Comparison of ENCODE assay signal across 13 mouse cellular contexts in the genomic region with DNA sequence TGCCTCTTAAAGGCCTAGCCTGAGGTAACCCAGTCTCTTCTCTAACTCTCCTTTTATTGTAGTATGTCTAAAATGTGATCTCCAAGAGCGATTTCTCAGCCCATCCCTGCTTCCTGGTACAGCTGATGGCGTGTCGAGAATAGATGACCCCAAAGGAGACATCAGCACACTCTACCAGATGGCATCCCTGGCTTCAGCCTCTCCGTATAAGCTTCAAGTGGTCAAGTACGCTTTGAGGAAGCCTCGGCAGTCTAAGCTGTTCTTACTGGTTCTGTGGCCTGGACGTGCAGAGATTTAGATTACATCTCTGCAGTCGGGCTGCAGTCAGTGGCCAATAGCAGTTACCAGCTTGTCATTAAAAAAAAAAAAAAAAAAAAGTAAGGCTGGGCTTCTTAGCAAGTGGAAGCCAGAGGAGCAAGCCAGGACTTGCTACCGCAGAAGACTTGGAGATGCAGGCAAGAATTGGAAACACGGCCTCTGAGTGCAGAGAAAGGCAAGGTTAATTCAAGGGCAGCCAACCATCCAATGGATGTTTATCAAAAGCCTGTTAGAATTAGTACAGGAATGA. TPM values are rescaled to one million over a fixed set of nuclear protein-coding genes. Genes with fewer than 3 reads are reported as not detected.
A peak's percentile ranks its signal among the peaks of the same experiment; 100 is the strongest.
DNase-seq lines count a peak whose midpoint lies in the region; ATAC-seq and TF ChIP-seq lines count a peak whose summit lies in the region.
"Had no signal": no experiment of that assay in that cellular context is flagged by ENCODE, and none has a peak within 500 bp of the region (broad histone marks: within the 10 kb centered on the region; RNA-seq: fewer than 3 reads in every experiment).

No protein-coding gene starts in this region.

- no peaks in the 10 kb centered on the region for H3K27me3 ChIP-seq in liver, adult 2 months (ENCODE audit: control insufficient read depth, insufficient read depth, low read length)
- H3K27me3 ChIP-seq in liver, embryonic 11.5 days (replicated peaks; ENCODE audit: control insufficient read depth, insufficient read depth, low read length) = no peaks in the 10 kb centered on the region
- H3K27me3 ChIP-seq in small intestine, adult 2 months (ENCODE audit: control insufficient read depth, insufficient read depth, low read length) = no peaks in the 10 kb centered on the region
- no peaks in the 10 kb centered on the region for H3K27me3 ChIP-seq in forebrain, embryonic 15.5 days

- intact Hi-C loops in gastrocnemius, adult 2 months (cut with DNase I) = no loop called here

- H3K4me2 ChIP-seq in liver, embryonic 11.5 days = no peak overlapping the region
- H3K4me2 ChIP-seq in forebrain, embryonic 15.5 days (replicated peaks) = no peak overlapping the region

- no peaks in the 10 kb centered on the region for H3K9me3 ChIP-seq in liver, embryonic 11.5 days (ENCODE audit: control insufficient read depth, low read length)
- no peaks in the 10 kb centered on the region for H3K9me3 ChIP-seq in forebrain, embryonic 15.5 days
- H3K9me3 ChIP-seq: hindbrain, embryonic 10.5 days had no signal

- no peak for ATAC-seq in liver, embryonic 11.5 days (replicated peaks; ENCODE audit: low FRiP score)
- ATAC-seq in forebrain, embryonic 15.5 days (replicated peaks) = no peak
- ATAC-seq: intestine, postnatal 0 days had no signal

- no peak for TF ChIP-seq CTCF in gastrocnemius, adult 2 months (IDR thresholded peaks at IDR 0.05)
- TF ChIP-seq CTCF in liver, adult 2 months (IDR thresholded peaks at IDR 0.05; ENCODE audit: low read depth, low read length) = no peak
- TF ChIP-seq CTCF in small intestine, adult 2 months (IDR thresholded peaks at IDR 0.05; ENCODE audit: extremely low read depth, insufficient read length, insufficient replicate concordance, low read depth, low read length) = no peak

- H3K9ac ChIP-seq in liver, adult 2 months (ENCODE audit: low read depth, low read length) = no peak overlapping the region
- no peak overlapping the region for H3K9ac ChIP-seq in liver, embryonic 11.5 days (ENCODE audit: low read depth, low read length)
- no peak overlapping the region for H3K9ac ChIP-seq in forebrain, embryonic 15.5 days (replicated peaks)

- WGBS in liver, adult 2 months = 90% methylated on average over 10 of the region's 10 CpGs
- 71% methylated on average over 10 of the region's 10 CpGs for WGBS in liver, embryonic 11.5 days
- 81% methylated on average over 10 of the region's 10 CpGs for WGBS in small intestine, adult 2 months
- WGBS in forebrain, embryonic 15.5 days = 86% methylated on average over 10 of the region's 10 CpGs

- no peak for TF ChIP-seq POLR2A in liver, adult 2 months (IDR thresholded peaks at IDR 0.05; ENCODE audit: extremely low read depth, insufficient read depth, low read length)
- TF ChIP-seq POLR2A in small intestine, adult 2 months (IDR thresholded peaks at IDR 0.05; ENCODE audit: low read depth, low read length) = no peak

- DNase-seq in gastrocnemius, adult 2 months = no peak
- DNase-seq in gastrocnemius, adult 8-10 months (ENCODE audit: low spot score in 2 of 2) = no peak
- no peak for DNase-seq in liver, adult 2 months (ENCODE audit: extremely low read depth, low read depth, low spot score)
- no peak for DNase-seq in liver
- DNase-seq in liver, embryonic 11.5 days (ENCODE audit: low spot score) = no peak
- no peak for DNase-seq in cerebellum, adult 9-10 months
- DNase-seq: cerebellum, adult 11-12 months; gastrocnemius, postnatal 10 days had no signal

- no peak overlapping the region for H3K4me3 ChIP-seq in gastrocnemius, adult 2 months
- H3K4me3 ChIP-seq in liver, adult 2 months (ENCODE audit: insufficient read depth, low read depth, low read length) = no peak overlapping the region
- H3K4me3 ChIP-seq in liver, embryonic 11.5 days (ENCODE audit: low read depth, low read length) = no peak overlapping the region
- no peak overlapping the region for H3K4me3 ChIP-seq in small intestine, adult 2 months (ENCODE audit: low read depth, low read length)
- H3K4me3 ChIP-seq in forebrain, embryonic 15.5 days = no peak overlapping the region
- H3K4me3 ChIP-seq: hindbrain, embryonic 10.5 days; left cerebral cortex, adult 2 months had no signal

- peaks cover 2% of the 10 kb centered on the region for H3K4me1 ChIP-seq in liver, adult 2 months (ENCODE audit: control insufficient read depth, insufficient read depth, low read length)
- peaks cover 19% of the 10 kb centered on the region for H3K4me1 ChIP-seq in liver, embryonic 11.5 days (replicated peaks; ENCODE audit: control insufficient read depth, insufficient read depth, low read length)
- no peaks in the 10 kb centered on the region for H3K4me1 ChIP-seq in small intestine, adult 2 months (ENCODE audit: control insufficient read depth, insufficient read depth, insufficient read length, low read length)
- H3K4me1 ChIP-seq in forebrain, embryonic 15.5 days = no peaks in the 10 kb centered on the region

- no peaks in the 10 kb centered on the region for H3K79me2 ChIP-seq in liver, adult 2 months (ENCODE audit: control insufficient read depth, insufficient read depth, low read length)

- H3K27ac ChIP-seq in gastrocnemius, adult 2 months = peak overlapping the region; percentile 48
- H3K27ac ChIP-seq in liver, adult 2 months (replicated peaks; ENCODE audit: insufficient read depth, low read depth, low read length) = peak overlapping the region; percentile 39; the same call in 1 of the 2 replicates
- 0 out of 2 replicates have a peak overlapping the region, but pooled peaks have one; percentile 25 for H3K27ac ChIP-seq in liver, embryonic 11.5 days (ENCODE audit: low read depth, low read length)
- H3K27ac ChIP-seq in small intestine, adult 2 months (ENCODE audit: insufficient read depth, low read depth, low read length) = peak overlapping the region; percentile 28
- H3K27ac ChIP-seq in forebrain, embryonic 15.5 days (replicated peaks) = no peak overlapping the region
- H3K27ac ChIP-seq: hindbrain, embryonic 10.5 days; left cerebral cortex, adult 2 months had no signal

- H3K36me3 ChIP-seq in liver, adult 2 months (ENCODE audit: control insufficient read depth, insufficient read depth, low read length) = no peaks in the 10 kb centered on the region
- H3K36me3 ChIP-seq in liver, embryonic 11.5 days (ENCODE audit: control insufficient read depth, insufficient read depth, low read length) = no peaks in the 10 kb centered on the region
- H3K36me3 ChIP-seq in small intestine, adult 2 months (ENCODE audit: control insufficient read depth, insufficient read depth, low read length) = no peaks in the 10 kb centered on the region
- no peaks in the 10 kb centered on the region for H3K36me3 ChIP-seq in forebrain, embryonic 15.5 days
- H3K36me3 ChIP-seq: hindbrain, embryonic 10.5 days had no signal

RNA-seq across cellular contexts. Expression of a gene that starts 27.7 kb away (rescaled TPM):
- total RNA-seq in gastrocnemius, adult 2 months (2021) = 1 to 10 TPM; 1.3 to 4.1 TPM
- total RNA-seq in gastrocnemius, adult 8-10 months (2022) = 1 to 10 TPM in 3 of 4 experiments, under 1 TPM in 1; 0.56 to 1.2 (median 1.1) TPM
- total RNA-seq in liver, adult 2 months (2014; rRNA removed) = 1.2 and 2.2 TPM in 2 replicates
- polyA plus RNA-seq in liver, adult 2 months (2012; rRNA removed) = 1.3 and 1.4 TPM in 2 replicates
- polyA plus RNA-seq in liver, embryonic 11.5 days (2014; fragmentation: Nextera tagmentation; extraction: Ambion mirVana) = 12.6 and 17.2 TPM in 2 replicates
- 2.2 and 6.1 TPM in 2 replicates for polyA plus RNA-seq in small intestine, adult 2 months (2012; rRNA removed)
- 3.1 and 3.4 TPM in 2 replicates for polyA plus RNA-seq in forebrain, embryonic 15.5 days (2015; fragmentation: Nextera tagmentation; extraction: Ambion mirVana)

RNA-seq across cellular contexts. Expression of a gene that starts 28.4 kb away (rescaled TPM):
- total RNA-seq in gastrocnemius, adult 2 months (2021) = 1 to 10 TPM; 2.1 to 3.5 TPM
- 1 to 10 TPM in 3 of 4 experiments, under 1 TPM in 1; 0.97 to 1.5 (median 1.3) TPM for total RNA-seq in gastrocnemius, adult 8-10 months (2022)
- total RNA-seq in liver, adult 2 months (2014; rRNA removed) = 1.2 and 1.3 TPM in 2 replicates
- polyA plus RNA-seq in liver, adult 2 months (2012; rRNA removed) = 0.85 and 1.1 TPM in 2 replicates
- polyA plus RNA-seq in liver, embryonic 11.5 days (2014; fragmentation: Nextera tagmentation; extraction: Ambion mirVana) = 5.0 and 6.2 TPM in 2 replicates
- 1.4 and 2.5 TPM in 2 replicates for polyA plus RNA-seq in small intestine, adult 2 months (2012; rRNA removed)
- 4.7 and 6.3 TPM in 2 replicates for polyA plus RNA-seq in forebrain, embryonic 15.5 days (2015; fragmentation: Nextera tagmentation; extraction: Ambion mirVana)

RNA-seq across cellular contexts. Expression of a gene that starts 48.8 kb away (rescaled TPM):
- 100 to 1,000 TPM in 1 of 2 experiments, 10 to 100 TPM in 1; 94.5 to 101 TPM for total RNA-seq in gastrocnemius, adult 2 months (2021)
- 100 to 1,000 TPM in 2 of 4 experiments, 10 to 100 TPM in 2; 91.1 to 109 (median 102) TPM for total RNA-seq in gastrocnemius, adult 8-10 months (2022)
- total RNA-seq in liver, adult 2 months (2014; rRNA removed) = 109 and 114 TPM in 2 replicates
- 593 and 598 TPM in 2 replicates for polyA plus RNA-seq in liver, adult 2 months (2012; rRNA removed)
- polyA plus RNA-seq in liver, embryonic 11.5 days (2014; fragmentation: Nextera tagmentation; extraction: Ambion mirVana) = 220 and 230 TPM in 2 replicates
- 392 and 694 TPM in 2 replicates for polyA plus RNA-seq in small intestine, adult 2 months (2012; rRNA removed)
- 159 and 161 TPM in 2 replicates for polyA plus RNA-seq in forebrain, embryonic 15.5 days (2015; fragmentation: Nextera tagmentation; extraction: Ambion mirVana)

RNA-seq across cellular contexts. Expression of a gene that starts 49.5 kb away (rescaled TPM):
- 10 to 100 TPM; 14.1 to 21.5 TPM for total RNA-seq in gastrocnemius, adult 2 months (2021)
- total RNA-seq in gastrocnemius, adult 8-10 months (2022) = 10 to 100 TPM; 16.6 to 16.9 (median 16.7) TPM
- total RNA-seq in liver, adult 2 months (2014; rRNA removed) = 14.0 and 17.5 TPM in 2 replicates
- polyA plus RNA-seq in liver, adult 2 months (2012; rRNA removed) = 23.3 and 24.1 TPM in 2 replicates
- polyA plus RNA-seq in liver, embryonic 11.5 days (2014; fragmentation: Nextera tagmentation; extraction: Ambion mirVana) = 102 and 103 TPM in 2 replicates
- polyA plus RNA-seq in small intestine, adult 2 months (2012; rRNA removed) = 15.0 and 24.3 TPM in 2 replicates
- polyA plus RNA-seq in forebrain, embryonic 15.5 days (2015; fragmentation: Nextera tagmentation; extraction: Ambion mirVana) = 69.9 and 71.0 TPM in 2 replicates

RNA-seq across cellular contexts. Expression of a gene that starts 52.1 kb away (rescaled TPM):
- 1 to 10 TPM in 1 of 2 experiments, under 1 TPM in 1; 0.20 to 1.1 TPM for total RNA-seq in gastrocnemius, adult 2 months (2021)
- under 1 TPM; 0.24 to 0.52 (median 0.33) TPM for total RNA-seq in gastrocnemius, adult 8-10 months (2022)
- total RNA-seq in liver, adult 2 months (2014; rRNA removed) = 7.4 and 7.5 TPM in 2 replicates
- polyA plus RNA-seq in liver, adult 2 months (2012; rRNA removed) = 8.1 and 9.6 TPM in 2 replicates
- polyA plus RNA-seq in liver, embryonic 11.5 days (2014; fragmentation: Nextera tagmentation; extraction: Ambion mirVana) = 6.1 and 6.2 TPM in 2 replicates
- 22.1 and 48.6 TPM in 2 replicates for polyA plus RNA-seq in small intestine, adult 2 months (2012; rRNA removed)
- 0.34 and 0.42 TPM in 2 replicates for polyA plus RNA-seq in forebrain, embryonic 15.5 days (2015; fragmentation: Nextera tagmentation; extraction: Ambion mirVana)
